Mouse (Mus musculus) stomach, embryonic 14.5 days (tissue): ENCODE results near the gene Cacna1d. TPM values are rescaled to one million over a fixed set of nuclear protein-coding genes. Genes with fewer than 3 reads are reported as not detected.

Experiments
- ATAC-seq: fragments of 200-750 bp; cut with Nextera tagmentation; 2 replicates; pipeline ENCODE4 v1.8.0; 2017; ENCODE audit warnings: low read depth, moderate TSS enrichment; ENCODE audit not compliant: insufficient number of reproducible peaks, insufficient read depth, low FRiP score
- H3K27ac ChIP-seq: fragments of 300-500 bp; sonication (generic); 2 replicates; pipeline ENCODE4 v1.5.1; 2014; ENCODE audit warnings: mild to moderate bottlenecking, low read length, moderate library complexity, mixed read lengths
- H3K27me3 ChIP-seq: fragments of 300-500 bp; sonication (generic); 2 replicates; pipeline ENCODE4 v1.6.1; 2014; ENCODE audit warnings: low read length, control low read depth, mixed read lengths; ENCODE audit not compliant: control insufficient read depth, insufficient read depth
- H3K36me3 ChIP-seq: fragments of 300-500 bp; sonication (generic); 2 replicates; pipeline ENCODE4 v1.6.1; 2014; ENCODE audit warnings: mild to moderate bottlenecking, control low read depth, low read length, moderate library complexity, mixed read lengths; ENCODE audit not compliant: control insufficient read depth, insufficient read depth
- H3K4me1 ChIP-seq: fragments of 300-500 bp; sonication (generic); 2 replicates; pipeline ENCODE4 v1.6.1; 2014; ENCODE audit warnings: low read length, control low read depth, mixed read lengths; ENCODE audit not compliant: control insufficient read depth, insufficient read depth
- H3K4me2 ChIP-seq: fragments of 300-500 bp; sonication (generic); replicated peaks from 2 replicates; pipeline ENCODE4 v1.6.1; 2014; ENCODE audit warnings: low read depth, low read length, control low read depth
- H3K4me3 ChIP-seq: fragments of 300-500 bp; sonication (generic); 2 replicates; pipeline ENCODE4 v1.5.1; 2014; ENCODE audit warnings: low read depth, low read length, control low read depth
- H3K9ac ChIP-seq: fragments of 300-500 bp; sonication (generic); replicated peaks from 2 replicates; pipeline ENCODE4 v1.6.1; 2014; ENCODE audit warnings: low read depth, mild to moderate bottlenecking, control low read depth, low read length, moderate library complexity, mixed read lengths
- H3K9me3 ChIP-seq: fragments of 300-500 bp; sonication (generic); 2 replicates; pipeline ENCODE4 v1.6.1; 2016; ENCODE audit warnings: low read depth, low read length, control low read depth; ENCODE audit not compliant: control insufficient read depth
- WGBS: fragments of 180-500 bp; shearing (Covaris S2); extraction: QIAGEN DNeasy Blood & Tissue Kit; methylation state at CpG from one replicate; pipeline ENCODE4 v1.1.7; 2014; 5-methylcytosine and 5-hydroxymethylcytosine counted together
- polyA plus RNA-seq: library from polyadenylated mRNA; unstranded; fragments of >200 nt; fragmentation: Nextera tagmentation; extraction: Ambion mirVana; gene quantifications from 2 replicates; pipeline ENCODE4 v1.2.1, GENCODE M21; 2014

The Cacna1d gene
- polyA plus RNA-seq, 1 experiment from 2014 or later, result 15.3 TPM

DNA sequence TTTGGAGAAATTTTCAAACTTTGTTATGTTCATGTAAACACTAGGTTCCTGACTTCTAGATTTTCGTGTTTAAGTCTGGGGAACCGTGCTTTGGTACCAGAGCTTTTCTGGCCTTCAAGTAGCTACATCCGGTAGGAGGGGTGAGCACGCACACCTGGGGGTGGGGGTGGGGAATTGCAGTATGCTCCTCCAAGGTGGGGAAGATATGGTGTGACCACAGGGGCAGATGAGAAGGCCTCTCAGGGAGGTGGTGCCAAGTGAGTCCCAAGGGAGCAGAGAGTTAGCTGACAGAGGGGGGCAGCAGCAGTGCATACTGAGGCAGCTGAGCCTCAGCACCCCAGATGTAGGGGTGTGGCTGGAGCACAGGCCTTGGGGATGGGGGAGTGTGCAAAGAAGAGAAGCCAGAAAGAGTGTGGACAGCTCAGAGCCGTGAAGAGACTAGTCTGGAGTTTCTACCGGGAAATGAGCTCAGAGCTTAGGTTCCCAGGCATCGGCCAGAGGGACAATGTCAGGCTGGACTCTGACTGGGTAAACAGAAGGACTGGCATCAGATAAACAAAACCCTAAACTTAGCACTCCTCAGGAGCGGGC is 387.2 kb downstream of the Cacna1d start:
- Histone ChIP-seq H3K4me3 (no peak overlapping the region), H3K27me3 (no peaks in the 10 kb centered on the region), H3K36me3 (no peaks in the 10 kb centered on the region; the same call in 1 of the 2 replicates), H3K9ac (no peak overlapping the region), H3K4me2 (no peak overlapping the region), H3K4me1 (no peaks in the 10 kb centered on the region), H3K27ac (no peak overlapping the region), H3K9me3 (no peaks in the 10 kb centered on the region)
- WGBS, result 48% methylated on average over 8 of the region's 8 CpGs
- no peak for ATAC-seq

DNA sequence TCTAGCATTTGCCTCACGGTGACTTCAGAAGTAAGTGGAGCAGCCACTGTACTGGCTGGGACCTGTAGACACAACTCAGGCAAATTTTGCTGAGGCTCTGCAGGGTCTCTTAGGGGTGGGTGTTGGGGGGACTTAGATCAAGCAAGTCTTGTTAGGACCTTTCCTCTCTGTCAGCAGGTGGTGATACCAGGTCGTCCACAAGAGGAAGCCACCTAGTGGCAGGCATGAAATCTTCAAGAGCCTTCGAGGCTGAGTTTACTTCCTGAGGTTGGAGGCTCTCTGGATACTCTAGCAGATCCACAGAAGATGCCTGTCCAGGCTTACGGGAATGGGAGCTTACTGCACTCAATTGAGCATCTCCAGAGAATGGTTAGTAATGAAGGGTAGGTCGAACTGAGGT is 394.0 kb downstream of the Cacna1d start:
- 58% methylated on average over 5 of the region's 5 CpGs for WGBS
- ATAC-seq, result no peak
- H3K9ac ChIP-seq, result no peak overlapping the region

DNA sequence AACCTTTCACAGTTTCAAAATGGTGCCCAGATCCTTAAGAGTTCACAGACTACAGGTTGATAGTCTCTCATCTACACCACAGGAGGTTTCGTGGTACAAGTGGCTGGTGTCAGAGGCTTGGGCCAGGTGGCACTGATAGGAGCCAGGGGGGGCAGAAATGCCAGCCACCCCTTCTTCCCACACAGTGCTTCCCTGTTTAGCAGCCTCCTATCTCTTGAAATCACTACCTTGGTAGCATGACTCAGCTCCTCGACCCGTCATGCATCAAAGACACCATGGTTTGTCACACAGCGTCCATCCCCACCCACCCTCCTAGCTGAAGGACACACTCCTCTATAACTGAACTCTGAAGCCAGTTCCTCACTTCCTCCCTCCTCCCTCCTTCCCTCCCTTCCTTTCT is 398.8 kb downstream of the Cacna1d start:
- Histone ChIP-seq H3K36me3 (no peaks in the 10 kb centered on the region), H3K4me2 (no peak overlapping the region), H3K4me1 (no peaks in the 10 kb centered on the region), H3K27me3 (no peaks in the 10 kb centered on the region), H3K27ac (no peak overlapping the region), H3K4me3 (no peak overlapping the region), H3K9ac (no peak overlapping the region), H3K9me3 (no peaks in the 10 kb centered on the region)
- WGBS, result 69% methylated on average over 4 of the region's 4 CpGs
- no peak for ATAC-seq

More for the DNA sequence above, 394.0 kb downstream of the Cacna1d start:
- H3K4me2 ChIP-seq, result no peak overlapping the region
- no peaks in the 10 kb centered on the region for H3K9me3 ChIP-seq
- no peaks in the 10 kb centered on the region for H3K4me1 ChIP-seq
- no peaks in the 10 kb centered on the region for H3K27me3 ChIP-seq
- H3K36me3 ChIP-seq, result no peaks in the 10 kb centered on the region; the same call in 1 of the 2 replicates
- no peak overlapping the region for H3K4me3 ChIP-seq
- H3K27ac ChIP-seq, result no peak overlapping the region

DNA sequence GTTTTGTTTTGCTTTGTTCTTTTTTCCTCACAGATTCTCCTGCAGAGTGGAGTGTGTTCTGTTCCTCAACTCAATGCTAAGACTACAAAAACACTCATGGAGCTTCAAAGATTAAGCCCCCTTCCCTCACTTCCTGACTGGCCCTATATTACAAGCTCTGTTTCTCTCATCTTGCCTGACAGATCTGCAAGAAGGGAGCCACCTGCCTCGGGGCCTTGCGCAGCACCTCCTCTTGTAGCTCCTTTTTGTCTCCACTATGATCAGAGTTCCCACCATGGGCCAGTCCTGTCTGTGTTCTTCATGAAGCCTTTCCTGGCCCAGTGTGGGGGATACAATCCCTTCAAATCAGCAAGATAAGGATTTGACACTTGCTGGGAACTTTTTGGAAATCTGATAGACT is 399.2 kb downstream of the Cacna1d start:
- ATAC-seq, result no peak
- Histone ChIP-seq H3K4me2 (no peak overlapping the region), H3K9ac (no peak overlapping the region), H3K27me3 (no peaks in the 10 kb centered on the region), H3K4me3 (no peak overlapping the region), H3K4me1 (no peaks in the 10 kb centered on the region), H3K27ac (no peak overlapping the region), H3K9me3 (no peaks in the 10 kb centered on the region), H3K36me3 (no peaks in the 10 kb centered on the region)
- 56% methylated on average over 2 of the region's 2 CpGs for WGBS

DNA sequence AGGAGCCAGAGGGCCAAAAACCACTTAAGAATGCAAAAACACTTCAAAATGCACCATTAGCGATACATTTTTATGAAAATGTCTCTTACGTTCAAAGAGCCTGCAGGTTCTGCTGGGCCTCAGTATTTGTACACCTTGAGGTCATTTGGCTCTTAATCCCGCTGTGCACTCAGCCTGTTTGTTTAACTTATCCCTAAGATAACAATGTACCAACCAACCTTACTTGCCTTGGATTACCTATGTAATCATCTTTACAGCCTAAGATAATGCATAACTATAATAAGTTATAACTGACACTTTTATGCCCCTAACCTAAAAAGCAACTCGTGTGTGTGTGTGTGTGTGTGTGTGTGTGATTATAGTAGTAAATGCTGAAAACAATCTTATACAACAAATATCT is 411.5 kb downstream of the Cacna1d start:
- no peak overlapping the region for H3K9ac ChIP-seq

DNA sequence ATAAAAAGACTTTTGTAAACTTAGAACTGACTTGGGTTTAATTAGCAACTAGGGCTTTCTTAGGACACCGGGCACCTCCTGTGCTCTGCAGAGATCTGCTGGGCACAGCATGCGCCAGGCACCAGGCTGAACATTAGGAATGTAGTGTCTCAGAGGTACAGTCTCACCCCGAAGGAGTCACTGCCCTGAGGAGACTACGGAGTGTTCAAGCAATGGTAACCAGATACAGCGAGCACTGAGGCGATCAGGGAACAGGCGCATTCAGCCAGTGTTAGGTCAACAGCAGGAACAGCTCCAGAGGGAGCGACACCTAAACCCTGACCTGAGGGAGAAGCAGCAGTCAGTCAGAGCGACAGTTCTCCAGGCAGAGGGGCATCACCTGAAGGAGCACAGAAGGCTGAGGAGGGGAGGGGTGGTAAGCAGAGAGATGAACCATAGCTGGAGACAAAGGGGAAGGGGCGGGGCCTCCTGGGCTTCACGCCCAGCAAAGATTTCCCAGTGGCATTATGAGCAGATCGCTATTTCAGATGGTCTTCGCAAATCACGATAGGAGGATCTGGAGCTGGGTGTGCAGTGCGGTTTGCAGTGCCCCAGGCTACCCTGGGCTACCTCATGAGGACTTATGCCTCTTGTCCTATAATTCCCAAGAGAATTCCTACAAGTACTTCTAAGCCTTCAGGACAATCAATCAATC is 413.0 kb downstream of the Cacna1d start:
- Histone ChIP-seq H3K27ac (no peak overlapping the region), H3K4me1 (no peaks in the 10 kb centered on the region), H3K27me3 (no peaks in the 10 kb centered on the region), H3K4me2 (no peak overlapping the region), H3K9ac (no peak overlapping the region), H3K4me3 (no peak overlapping the region), H3K9me3 (no peaks in the 10 kb centered on the region), H3K36me3 (peaks cover 4% of the 10 kb centered on the region; the same call in 1 of the 2 replicates)
- 69% methylated on average over 15 of the region's 15 CpGs for WGBS
- no peak for ATAC-seq

More for the DNA sequence above, 411.5 kb downstream of the Cacna1d start:
- Histone ChIP-seq H3K4me3 (no peak overlapping the region), H3K36me3 (peaks cover under 1% of the 10 kb centered on the region; the same call in 1 of the 2 replicates), H3K9me3 (no peaks in the 10 kb centered on the region), H3K27me3 (no peaks in the 10 kb centered on the region), H3K4me1 (no peaks in the 10 kb centered on the region), H3K27ac (no peak overlapping the region), H3K4me2 (no peak overlapping the region)
- 32% methylated on average over 4 of the region's 4 CpGs for WGBS
- peak; percentile 61; the same call in 1 of the 2 replicates for ATAC-seq

DNA sequence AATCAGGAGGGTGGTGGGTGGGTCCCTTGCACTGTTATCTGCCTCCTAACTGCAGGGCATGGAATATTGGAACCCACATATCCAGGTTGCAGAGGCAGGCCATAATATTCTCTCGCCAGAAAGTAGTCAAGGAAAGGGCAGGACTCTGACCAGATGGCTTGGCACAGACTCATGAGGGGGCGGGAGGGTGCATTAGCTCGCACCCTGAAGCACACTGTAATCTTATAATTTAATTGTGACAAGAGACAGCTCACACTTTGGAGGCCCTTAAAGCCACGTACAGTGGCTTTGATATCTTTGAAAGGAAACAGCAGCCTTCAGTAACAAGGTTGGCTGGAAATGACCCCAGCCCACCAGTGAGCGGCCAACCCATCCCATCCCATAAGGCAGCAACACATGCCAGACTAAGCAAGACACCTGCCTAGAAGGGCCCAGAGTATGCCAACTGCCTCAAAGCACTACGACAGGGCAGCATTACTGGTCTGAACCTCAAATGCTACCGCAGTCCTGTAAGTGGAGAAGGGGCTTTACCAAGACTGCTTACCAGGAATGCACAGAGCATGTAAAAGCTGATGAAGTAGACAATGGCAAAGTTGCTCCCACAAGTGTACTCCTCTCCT is 415.9 kb downstream of the Cacna1d start:
- Histone ChIP-seq H3K4me3 (no peak overlapping the region), H3K4me1 (no peaks in the 10 kb centered on the region), H3K36me3 (peaks cover 4% of the 10 kb centered on the region; the same call in 1 of the 2 replicates), H3K9ac (no peak overlapping the region), H3K27me3 (no peaks in the 10 kb centered on the region), H3K4me2 (no peak overlapping the region), H3K9me3 (no peaks in the 10 kb centered on the region), H3K27ac (no peak overlapping the region)
- 78% methylated on average over 7 of the region's 7 CpGs for WGBS
- ATAC-seq, result no peak

DNA sequence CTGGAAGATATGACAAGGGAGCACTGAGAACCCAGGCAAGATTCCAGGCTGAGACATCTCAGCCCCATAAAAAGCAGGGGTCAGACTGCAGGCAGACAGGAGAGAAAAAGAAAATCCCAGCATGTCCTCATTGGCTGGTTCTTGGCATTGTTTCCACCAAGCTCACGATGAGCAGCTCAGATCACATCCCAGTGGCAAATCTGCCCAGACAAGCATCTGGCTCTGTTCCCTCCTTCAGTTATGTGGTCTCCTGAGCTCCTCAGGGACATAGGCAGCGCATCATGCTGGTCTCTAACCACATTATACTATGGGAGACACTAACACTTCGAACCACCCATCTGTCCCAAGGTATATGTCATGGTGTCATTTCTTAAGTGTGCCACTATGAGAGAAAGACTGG is 422.7 kb downstream of the Cacna1d start:
- Histone ChIP-seq H3K9me3 (no peaks in the 10 kb centered on the region), H3K36me3 (no peaks in the 10 kb centered on the region; the same call in 1 of the 2 replicates), H3K9ac (no peak overlapping the region), H3K27me3 (no peaks in the 10 kb centered on the region), H3K27ac (no peak overlapping the region), H3K4me2 (no peak overlapping the region), H3K4me3 (no peak overlapping the region), H3K4me1 (0 out of 2 replicates have a peak, but pooled peaks cover 3% of the 10 kb centered on the region)
- WGBS, result 78% methylated on average over 3 of the region's 3 CpGs
- no peak for ATAC-seq
